ENCODE assay signal across 8 mouse cellular contexts in genomic region chr1:23257306-23257895, GRCm38 (mm10).
DNase-seq lines count a peak whose midpoint lies in the region; ATAC-seq and TF ChIP-seq lines count a peak whose summit lies in the region.

No protein-coding gene starts in this region.

- 6% methylated on average over 10 of the region's 10 CpGs for WGBS in lung, adult 2 months
- 25% methylated on average over 10 of the region's 10 CpGs for WGBS in hindbrain, embryonic 13.5 days
- WGBS in midbrain, embryonic 14.5 days, result 15% methylated on average over 10 of the region's 10 CpGs

- no peaks in the 10 kb centered on the region for H3K36me3 ChIP-seq in hindbrain, embryonic 13.5 days
- H3K36me3 ChIP-seq in midbrain, embryonic 14.5 days (ENCODE audit: control insufficient read depth, insufficient read depth, low read length), result no peaks in the 10 kb centered on the region

- peak overlapping the region; percentile 94; the same call in 1 of the 2 replicates for H3K27ac ChIP-seq in hindbrain, embryonic 13.5 days
- 0 out of 2 replicates have a peak overlapping the region, but pooled peaks have one; percentile 1 for H3K27ac ChIP-seq in midbrain, embryonic 14.5 days (replicated peaks; ENCODE audit: low read depth, low read length)

- H3K27me3 ChIP-seq in hindbrain, embryonic 13.5 days, result no peaks in the 10 kb centered on the region
- no peaks in the 10 kb centered on the region for H3K27me3 ChIP-seq in midbrain, embryonic 14.5 days (ENCODE audit: control insufficient read depth, insufficient read depth, low read length)

- H3K4me3 ChIP-seq in lung, adult 2 months (replicated peaks; ENCODE audit: extremely low read depth, low read depth, low read length), result peak overlapping the region; percentile 83
- H3K4me3 ChIP-seq in hindbrain, embryonic 13.5 days, result peak overlapping the region; percentile 73
- H3K4me3 ChIP-seq in midbrain, embryonic 14.5 days (replicated peaks; ENCODE audit: low read depth, low read length), result peak overlapping the region; percentile 74

- H3K4me1 ChIP-seq in lung, adult 2 months (ENCODE audit: control insufficient read depth, insufficient read depth, low read length), result peaks cover 11% of the 10 kb centered on the region
- H3K4me1 ChIP-seq in hindbrain, embryonic 13.5 days (replicated peaks), result peaks cover 20% of the 10 kb centered on the region
- H3K4me1 ChIP-seq in midbrain, embryonic 14.5 days (ENCODE audit: control insufficient read depth, insufficient read depth, low read length), result peaks cover 14% of the 10 kb centered on the region

- peak overlapping the region; percentile 84 for H3K4me2 ChIP-seq in hindbrain, embryonic 13.5 days
- peak overlapping the region; percentile 88 for H3K4me2 ChIP-seq in midbrain, embryonic 14.5 days (ENCODE audit: low read length)

- no peaks in the 10 kb centered on the region for H3K9me3 ChIP-seq in hindbrain, embryonic 13.5 days
- no peaks in the 10 kb centered on the region for H3K9me3 ChIP-seq in midbrain, embryonic 14.5 days (ENCODE audit: control insufficient read depth, low read length)

- no peak for TF ChIP-seq CTCF in lung, adult 2 months (IDR thresholded peaks at IDR 0.05; ENCODE audit: insufficient read depth, low read length)

- intact Hi-C loops in gastrocnemius, postnatal 36 days (cut with DNase I), result no loop called here

- no peak for TF ChIP-seq POLR2A in lung, adult 2 months (IDR thresholded peaks at IDR 0.05; ENCODE audit: borderline replicate concordance, extremely low read depth, low read depth, low read length)

- no peak for ATAC-seq in hindbrain, embryonic 13.5 days (ENCODE audit: low FRiP score)
- ATAC-seq in midbrain, embryonic 14.5 days (ENCODE audit: low FRiP score, low TSS enrichment), result no peak

- H3K9ac ChIP-seq in hindbrain, embryonic 13.5 days, result peak overlapping the region; percentile 83
- H3K9ac ChIP-seq in midbrain, embryonic 14.5 days (replicated peaks; ENCODE audit: low read length), result peak overlapping the region; percentile 76

- DNase-seq in adrenal gland, adult 2 months, result peak; percentile 44
- DNase-seq in adrenal gland, postnatal 25 days, result no peak
- peak; percentile 33 for DNase-seq in lung, adult 2 months
- no peak for DNase-seq in lung, postnatal 25 days (ENCODE audit: low spot score)
- DNase-seq in midbrain, embryonic 14.5 days, result no peak
- DNase-seq in layer of hippocampus, postnatal 10 days (ENCODE audit: low spot score in 2 of 2), result no peak
- DNase-seq in gastrocnemius, postnatal 36 days, result no peak

Comparison
In these comparisons a context has a peak if more than half of its experiments do, and no peak if none do; other contexts are left out.
1. DNase-seq: peak in adrenal gland, adult 2 months (single experiment) and lung, adult 2 months (single experiment); none in adrenal gland, postnatal 25 days (single experiment), lung, postnatal 25 days (single experiment), midbrain, embryonic 14.5 days (single experiment), layer of hippocampus, postnatal 10 days (0 of 2) and gastrocnemius, postnatal 36 days (0 of 2).
2. Peak in every context shown above with its lines, with median percentiles within 50 percentile points of each other: H3K4me3 ChIP-seq.